Mouse (Mus musculus) monocyte, adult 2 months (primary cell): Measurements from ENCODE around the gene Syne2.

Experiments used
- DNase-seq, 2 experiments: peaks; one replicate each; pipeline ENCODE4 v3.0.0; 2022; ENCODE audit warnings: low spot score in 2 of 2, low read depth in 1 of 2

Syne2 gene

GRCm38 (mm10) chr12:75827751-75828150 is 9.8 kb downstream of the Syne2 start:
- DNase-seq = no peak

GRCm38 (mm10) chr12:75829616-75830015 is 11.7 kb downstream of the Syne2 start:
- DNase-seq = no peak

GRCm38 (mm10) chr12:75833149-75833959 is 15.4 kb downstream of the Syne2 start:
- no peak for DNase-seq

GRCm38 (mm10) chr12:75833960-75834729 is 16.2 kb downstream of the Syne2 start:
- no peak for DNase-seq

DNA sequence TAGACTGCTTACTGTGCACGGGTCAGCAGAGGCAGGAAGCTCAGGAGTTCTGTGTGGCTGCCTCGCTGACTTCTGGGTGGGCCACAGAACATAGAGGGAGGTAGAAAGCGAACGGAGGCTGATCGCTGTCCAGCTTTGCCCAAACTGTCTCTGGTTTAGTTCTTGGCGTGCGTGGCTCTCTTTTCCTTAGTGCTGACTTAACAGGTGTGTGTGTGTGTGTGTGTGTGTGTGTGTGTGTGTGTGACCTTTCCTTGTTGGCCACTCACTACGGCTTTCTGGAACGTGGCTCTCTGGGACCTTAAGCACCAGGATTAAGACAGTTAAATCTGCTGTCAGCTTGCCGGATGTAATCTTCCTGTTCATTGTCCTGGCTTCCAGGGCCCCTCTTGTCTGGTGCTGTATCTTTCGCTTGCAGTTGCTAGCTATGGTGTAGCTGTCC is 18.6 kb downstream of the Syne2 start:
- DNase-seq = no peak

GRCm38 (mm10) chr12:75837462-75837861 is 19.5 kb downstream of the Syne2 start:
- no peak for DNase-seq

GRCm38 (mm10) chr12:75839083-75839736 is 21.3 kb downstream of the Syne2 start:
- DNase-seq = no peak

- DNase-seq = no peak
Measured at GRCm38 (mm10) chr12:75841183-75841582, 23.2 kb downstream of the Syne2 start.

DNA sequence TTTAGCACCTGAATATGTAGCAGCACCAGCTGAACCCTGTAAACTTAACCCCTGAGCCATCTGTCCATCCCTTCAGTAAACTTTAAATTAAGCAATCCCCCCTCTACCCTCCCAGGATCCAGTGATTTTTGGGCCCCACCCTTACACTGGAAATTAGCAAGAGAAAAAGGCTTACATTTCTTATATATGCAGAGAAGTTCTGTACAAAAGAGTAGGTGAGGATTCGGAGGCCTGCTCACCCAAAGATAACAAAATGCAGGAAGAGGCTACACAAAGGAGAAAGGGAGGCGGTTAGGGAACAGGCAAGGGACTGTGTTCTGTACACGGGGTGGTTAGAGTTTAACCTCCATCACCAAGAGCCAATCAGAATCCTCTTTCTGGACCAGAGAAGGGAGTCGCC is 26.4 kb downstream of the Syne2 start:
- no peak for DNase-seq

GRCm38 (mm10) chr12:75845070-75845469 is 27.1 kb downstream of the Syne2 start:
- DNase-seq = no peak

GRCm38 (mm10) chr12:75846513-75846912 is 28.6 kb downstream of the Syne2 start:
- no peak for DNase-seq

DNA sequence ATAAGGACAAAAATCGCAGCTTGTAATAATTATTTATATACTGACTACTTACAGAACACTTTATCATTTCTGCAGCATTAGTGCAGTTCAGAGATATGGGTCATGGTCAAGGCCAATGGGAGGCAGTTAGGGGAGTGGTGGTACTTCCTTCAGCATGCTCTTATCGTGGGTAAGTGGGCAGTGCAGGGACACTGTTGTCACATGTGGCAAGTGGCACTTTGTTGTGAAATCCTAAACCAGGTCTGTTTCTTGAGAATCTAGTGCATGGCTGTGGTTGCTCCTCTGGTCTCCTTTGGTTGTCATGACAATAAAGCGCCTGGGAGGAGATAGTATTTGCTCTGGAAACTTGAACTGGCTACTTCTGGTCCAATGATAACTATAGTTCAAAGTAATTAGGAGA is 32.3 kb downstream of the Syne2 start:
- DNase-seq = no peak

DNA sequence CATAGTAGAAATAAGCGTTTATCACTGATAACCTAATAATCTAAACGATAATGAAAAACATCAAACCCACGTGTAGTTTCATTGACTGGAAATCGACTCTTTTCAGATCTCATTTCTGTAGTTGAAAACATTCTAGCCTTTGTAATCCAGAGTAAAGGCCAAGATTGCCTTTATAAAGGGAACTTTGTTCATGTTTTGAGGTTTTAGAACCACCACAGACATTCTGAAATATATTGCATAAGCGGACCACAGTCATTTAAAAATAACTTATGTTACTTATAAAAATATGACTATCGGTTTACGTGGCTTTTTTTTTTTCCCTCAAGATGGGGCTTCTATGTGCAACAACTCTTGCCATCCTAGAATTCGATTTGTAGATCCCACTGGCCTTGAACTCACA is 33.5 kb downstream of the Syne2 start:
- DNase-seq = no peak

DNA sequence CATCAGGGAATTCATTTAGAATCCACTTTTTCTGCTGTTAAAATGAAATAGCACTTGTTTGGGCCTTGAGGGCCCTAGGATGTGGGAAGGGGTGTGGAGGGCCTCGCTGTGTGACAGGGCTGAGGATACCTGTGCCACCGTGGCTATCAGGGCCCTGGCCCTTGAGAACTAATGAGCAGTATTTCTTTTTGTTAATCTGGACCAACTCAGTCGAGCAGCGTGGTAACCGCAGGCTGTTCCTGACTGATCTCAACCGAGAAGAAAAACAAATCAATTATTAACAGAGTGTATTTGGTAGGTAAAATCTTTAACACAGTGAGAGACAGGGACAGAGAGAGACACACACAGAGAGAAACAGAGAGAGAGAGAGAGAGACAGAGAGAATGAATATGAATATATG is 34.5 kb downstream of the Syne2 start:
- DNase-seq = no peak

GRCm38 (mm10) chr12:75853559-75853958 is 35.6 kb downstream of the Syne2 start:
- DNase-seq = no peak

- no peak for DNase-seq
Measured at GRCm38 (mm10) chr12:75855051-75855453, 37.1 kb downstream of the Syne2 start.

- DNase-seq = no peak
Measured at GRCm38 (mm10) chr12:75855621-75856020, 37.7 kb downstream of the Syne2 start.

DNA sequence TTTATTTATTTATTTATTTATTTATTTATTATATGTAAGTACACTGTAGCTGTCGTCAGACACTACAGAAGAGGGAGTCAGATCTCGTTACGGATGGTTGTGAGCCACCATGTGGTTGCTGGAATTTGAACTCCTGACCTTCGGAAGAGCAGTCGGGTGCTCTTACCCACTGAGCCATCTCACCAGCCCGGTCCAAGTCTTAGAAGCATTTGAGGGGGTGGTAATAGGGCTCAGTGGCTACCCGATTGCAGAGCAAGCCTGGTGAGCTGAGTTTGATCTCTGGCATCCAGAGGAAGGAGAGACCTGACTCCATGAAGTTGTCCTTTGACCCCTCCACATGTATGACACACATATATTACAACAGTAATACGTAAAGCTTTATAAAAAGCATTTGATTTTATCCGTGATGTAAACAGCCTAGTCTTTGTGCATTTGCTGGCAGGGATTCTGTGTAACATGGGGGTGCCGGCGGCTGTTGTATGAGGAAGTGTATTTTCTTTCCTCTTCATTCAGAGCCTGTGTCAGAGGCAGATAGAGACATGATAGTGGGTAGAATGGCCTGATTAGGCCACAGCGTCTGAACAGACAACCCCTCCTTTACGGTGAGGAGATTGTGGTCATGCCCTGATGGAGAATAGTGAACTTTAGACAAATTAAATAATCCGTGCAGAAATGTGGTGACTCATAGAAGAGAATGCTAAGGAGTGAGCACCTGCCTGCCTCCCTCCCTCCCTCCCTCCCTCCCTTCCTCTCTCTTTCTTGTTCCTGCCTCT is 38.3 kb downstream of the Syne2 start:
- DNase-seq = no peak

- DNase-seq = no peak
Measured at GRCm38 (mm10) chr12:75859936-75860335, 42.0 kb downstream of the Syne2 start.

DNA sequence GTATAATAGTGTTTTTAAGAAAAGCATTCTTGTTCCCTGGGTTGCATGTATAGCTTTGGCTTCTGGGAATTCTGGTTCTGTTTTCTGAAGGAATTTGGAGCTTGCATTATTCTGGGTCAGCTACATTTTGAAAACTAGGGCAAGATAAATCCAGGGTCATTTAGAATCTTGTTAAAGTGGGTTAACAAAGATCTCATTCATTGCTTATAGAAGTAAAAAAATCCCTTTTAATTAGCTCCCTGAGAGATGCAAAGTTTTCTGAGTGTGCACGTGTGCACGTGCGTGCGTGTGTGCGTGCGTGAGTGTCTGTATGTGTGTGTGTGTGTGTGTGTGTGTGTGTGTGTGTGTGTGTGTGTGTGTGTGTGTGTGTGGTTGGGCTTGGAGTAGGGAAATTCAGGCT is 42.9 kb downstream of the Syne2 start:
- DNase-seq = no peak

GRCm38 (mm10) chr12:75865166-75865565 is 47.2 kb downstream of the Syne2 start:
- no peak for DNase-seq
